Mouse (Mus musculus): ENCODE results near the gene Spdl1. TPM values are rescaled to one million over a fixed set of nuclear protein-coding genes. Genes with fewer than 3 reads are reported as not detected.
"Not testable (repeated sequence)": the region's sequence is repeated elsewhere in the genome, so short reads cannot be mapped to it uniquely, and the experiment has no call there.

The Spdl1 gene
- total RNA-seq, 2 experiments from 2014 or later = 4.4 to 5.6 TPM

- not testable (repeated sequence) for DNase-seq
These were observed 28.4 kb downstream of the Spdl1 start for GRCm38 (mm10) chr11:34805026-34805425.

GRCm38 (mm10) chr11:34798066-34798465 lies 35.4 kb downstream of the Spdl1 start:
- not testable (repeated sequence) for DNase-seq

DNA sequence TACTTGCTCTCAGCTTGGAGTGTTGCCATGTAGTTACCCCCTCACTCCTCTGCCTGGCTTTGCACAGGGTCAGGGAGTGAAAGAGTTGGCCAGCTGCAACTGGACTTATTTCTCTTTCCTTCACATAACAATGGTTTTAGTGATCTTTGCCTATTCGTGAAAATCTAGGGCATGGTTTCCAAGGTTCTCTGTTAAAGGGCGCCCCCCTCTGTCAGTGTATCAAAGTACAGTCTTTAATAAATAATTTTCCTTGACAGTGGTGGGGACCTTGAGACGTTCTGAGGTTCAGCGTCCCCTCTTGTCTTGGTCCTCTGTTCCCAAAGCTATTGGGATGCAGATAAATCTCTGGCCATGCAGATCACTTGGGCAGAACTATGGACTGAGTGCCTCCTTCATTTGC lies 37.3 kb downstream of the Spdl1 start:
- DNase-seq = peak; percentile 59

GRCm38 (mm10) chr11:34791872-34792271 lies 41.6 kb downstream of the Spdl1 start:
- no peak for DNase-seq

DNA sequence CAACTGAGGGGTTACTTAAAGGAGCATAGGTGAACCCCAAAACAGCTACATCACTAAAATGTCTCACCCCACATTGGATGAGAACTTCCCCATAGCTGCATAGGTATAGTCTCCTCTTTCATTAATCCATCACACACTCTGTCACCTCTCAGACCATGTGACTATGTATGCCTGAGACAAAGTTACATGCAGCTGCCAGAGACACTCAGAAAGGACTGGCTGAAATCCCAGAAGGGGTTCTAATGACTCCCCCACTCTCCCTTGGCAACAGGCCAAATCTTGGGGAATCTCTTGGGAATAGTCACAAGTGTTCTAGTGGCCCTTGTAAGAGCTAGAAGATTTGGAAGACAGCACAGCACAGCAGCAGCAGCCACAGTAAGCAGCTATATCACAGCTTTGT lies 48.6 kb downstream of the Spdl1 start:
- DNase-seq = no peak

- DNase-seq = no peak
These were observed 49.8 kb downstream of the Spdl1 start, which contains the start of gene Dock2 for GRCm38 (mm10) chr11:34783587-34784043. Gene Dock2 (minus strand): TSS chr11:34783892.

- no peak for DNase-seq
These were observed 50.7 kb downstream of the Spdl1 start for GRCm38 (mm10) chr11:34782516-34783430.

DNA sequence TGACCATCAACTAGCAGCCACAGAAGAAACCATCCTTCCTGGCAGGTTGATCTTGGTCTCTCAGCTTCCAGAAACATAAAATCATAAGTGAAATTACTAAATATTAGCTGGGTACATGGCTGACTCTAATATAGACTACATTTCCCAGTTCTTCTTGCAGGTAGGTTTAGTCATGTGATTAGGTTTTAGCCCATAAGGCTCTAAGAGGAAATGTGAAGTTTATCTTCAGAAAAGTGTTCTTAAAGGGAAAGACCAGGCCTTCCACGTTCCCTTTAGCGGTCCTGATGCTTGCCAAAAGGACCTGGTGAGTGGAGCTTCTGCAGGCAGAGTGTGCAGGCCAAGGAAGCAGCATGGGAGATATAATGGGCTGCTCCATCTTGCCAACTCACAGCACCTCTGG lies 52.7 kb downstream of the Spdl1 start:
- no peak for DNase-seq

GRCm38 (mm10) chr11:34779966-34780365 lies 53.5 kb downstream of the Spdl1 start:
- no peak for DNase-seq

GRCm38 (mm10) chr11:34778351-34778750 lies 55.1 kb downstream of the Spdl1 start:
- no peak for DNase-seq

GRCm38 (mm10) chr11:34777529-34777928 lies 55.9 kb downstream of the Spdl1 start:
- DNase-seq = no peak

- no peak for DNase-seq
These were observed 57.4 kb downstream of the Spdl1 start for GRCm38 (mm10) chr11:34776054-34776453.

DNA sequence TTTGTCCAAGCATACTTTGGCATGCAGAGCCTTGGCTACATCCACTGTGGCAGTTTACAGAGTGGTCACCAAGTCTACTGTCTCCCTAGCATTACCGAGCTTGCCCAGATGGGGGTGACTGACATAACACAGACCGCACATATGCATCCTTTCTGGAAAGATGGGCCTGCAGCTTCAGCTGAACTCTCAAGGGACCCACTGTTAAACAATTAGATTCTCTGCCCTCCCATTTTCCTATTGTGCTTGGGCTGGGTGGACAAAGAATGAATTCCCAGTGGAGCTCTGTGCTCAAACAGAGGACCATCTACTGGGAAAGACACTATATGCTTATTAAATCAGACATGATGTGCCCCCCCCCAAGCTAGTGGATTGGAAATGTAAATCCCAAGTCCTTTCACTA lies 58.8 kb downstream of the Spdl1 start:
- DNase-seq = no peak

DNA sequence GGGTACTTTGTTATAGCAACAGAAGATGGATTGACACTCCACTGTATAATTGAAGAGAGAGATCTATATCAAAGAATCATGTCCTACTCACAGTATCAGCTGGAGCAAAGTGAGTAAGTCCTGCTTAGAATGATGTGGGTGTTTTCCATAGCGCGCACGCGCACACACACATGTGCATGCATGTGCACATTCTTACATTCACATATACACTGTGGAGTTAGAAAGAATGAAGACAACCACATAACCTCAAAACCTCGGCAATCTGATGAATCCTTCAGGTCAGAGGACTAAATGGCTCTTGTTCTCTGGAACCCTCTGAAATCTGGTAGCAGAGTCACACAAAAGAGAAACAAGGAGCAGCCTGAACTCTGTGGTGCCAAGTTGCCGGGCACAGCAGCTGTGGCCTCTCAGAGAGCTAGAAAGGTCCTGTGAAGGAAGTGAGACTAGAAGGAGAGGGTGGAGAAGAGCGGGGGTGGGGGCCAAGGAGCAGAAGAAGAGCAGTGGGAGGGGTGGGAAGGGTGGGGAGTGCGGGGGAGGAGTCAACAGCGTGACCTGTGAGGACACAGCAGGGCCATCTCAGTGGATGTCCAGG lies 60.0 kb downstream of the Spdl1 start:
- no peak for DNase-seq

GRCm38 (mm10) chr11:34771221-34771986 lies 62.0 kb downstream of the Spdl1 start:
- DNase-seq = peak; percentile 88

DNA sequence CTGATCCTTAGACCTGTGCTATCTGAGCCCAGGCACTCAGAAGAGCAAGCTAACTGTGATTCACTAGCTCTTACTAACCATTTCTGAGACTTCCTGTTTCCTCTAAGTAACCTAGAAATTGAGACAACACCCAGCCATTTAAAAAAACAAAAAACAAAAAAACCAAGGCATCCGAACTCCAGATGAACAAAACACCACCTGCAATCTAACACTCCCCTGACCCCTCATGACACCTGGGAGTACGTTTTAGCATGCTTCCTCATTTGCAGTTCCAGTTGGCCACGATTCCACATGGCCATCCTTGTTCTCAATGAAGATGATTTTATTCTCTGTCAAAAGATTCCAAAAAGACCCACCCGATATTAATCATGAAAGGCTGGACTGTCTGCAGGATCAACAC lies 62.8 kb downstream of the Spdl1 start:
- DNase-seq = no peak

DNA sequence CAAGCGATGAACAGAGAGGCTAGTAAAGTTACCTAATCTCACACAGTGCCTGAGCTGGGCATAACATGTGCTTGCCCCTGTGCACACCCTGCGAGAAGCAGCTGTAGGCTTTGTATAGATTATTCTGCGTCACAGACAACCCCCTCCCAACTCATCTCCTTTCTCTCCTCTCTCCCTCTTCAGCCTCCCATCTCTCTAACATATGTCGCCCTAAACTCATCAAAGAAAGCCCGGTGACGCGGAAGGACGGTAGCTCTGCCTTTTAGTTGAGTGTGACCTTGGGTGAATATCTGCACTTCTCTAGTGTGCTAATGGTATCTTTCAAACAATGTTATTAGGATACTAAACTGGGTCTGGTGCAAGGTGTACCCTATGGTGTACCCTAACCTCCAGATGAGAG lies 63.5 kb downstream of the Spdl1 start:
- DNase-seq = no peak

GRCm38 (mm10) chr11:34769396-34769795 lies 64.0 kb downstream of the Spdl1 start:
- DNase-seq = no peak

GRCm38 (mm10) chr11:34763739-34764361 lies 69.6 kb downstream of the Spdl1 start:
- DNase-seq = no peak

- DNase-seq = no peak
These were observed 70.8 kb downstream of the Spdl1 start for GRCm38 (mm10) chr11:34762570-34763127.

- no peak for DNase-seq
These were observed 71.3 kb downstream of the Spdl1 start for GRCm38 (mm10) chr11:34762125-34762524.

DNA sequence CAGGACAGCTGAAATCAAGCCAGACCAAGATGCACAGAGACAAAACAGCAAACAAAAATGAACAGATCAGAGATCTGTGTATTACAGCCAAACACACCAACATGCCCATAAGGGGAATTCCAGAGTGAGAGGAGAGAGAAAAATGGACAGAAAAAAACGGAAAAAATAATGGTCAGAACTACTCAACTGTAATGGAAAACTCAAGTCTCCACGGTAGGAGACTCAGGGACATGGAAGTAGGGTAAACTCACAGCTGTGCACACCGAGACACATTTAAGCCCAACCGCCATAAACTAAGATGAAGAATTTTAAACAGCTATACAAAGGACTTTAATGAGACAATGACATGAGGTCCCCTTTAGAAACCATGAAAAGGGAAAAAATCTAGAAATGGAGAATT lies 73.9 kb downstream of the Spdl1 start:
- DNase-seq = no peak

Data from adrenal gland, postnatal 10 days (tissue).